Mouse (Mus musculus) lung, postnatal 14 days (tissue): ENCODE results near the gene Tsacc.
"Not testable (repeated sequence)": the region's sequence is repeated elsewhere in the genome, so short reads cannot be mapped to it uniquely, and the experiment has no call there.

Source experiments
- DNase-seq: peaks from one replicate; pipeline ENCODE4 v3.0.0; 2021

Gene Tsacc

DNA sequence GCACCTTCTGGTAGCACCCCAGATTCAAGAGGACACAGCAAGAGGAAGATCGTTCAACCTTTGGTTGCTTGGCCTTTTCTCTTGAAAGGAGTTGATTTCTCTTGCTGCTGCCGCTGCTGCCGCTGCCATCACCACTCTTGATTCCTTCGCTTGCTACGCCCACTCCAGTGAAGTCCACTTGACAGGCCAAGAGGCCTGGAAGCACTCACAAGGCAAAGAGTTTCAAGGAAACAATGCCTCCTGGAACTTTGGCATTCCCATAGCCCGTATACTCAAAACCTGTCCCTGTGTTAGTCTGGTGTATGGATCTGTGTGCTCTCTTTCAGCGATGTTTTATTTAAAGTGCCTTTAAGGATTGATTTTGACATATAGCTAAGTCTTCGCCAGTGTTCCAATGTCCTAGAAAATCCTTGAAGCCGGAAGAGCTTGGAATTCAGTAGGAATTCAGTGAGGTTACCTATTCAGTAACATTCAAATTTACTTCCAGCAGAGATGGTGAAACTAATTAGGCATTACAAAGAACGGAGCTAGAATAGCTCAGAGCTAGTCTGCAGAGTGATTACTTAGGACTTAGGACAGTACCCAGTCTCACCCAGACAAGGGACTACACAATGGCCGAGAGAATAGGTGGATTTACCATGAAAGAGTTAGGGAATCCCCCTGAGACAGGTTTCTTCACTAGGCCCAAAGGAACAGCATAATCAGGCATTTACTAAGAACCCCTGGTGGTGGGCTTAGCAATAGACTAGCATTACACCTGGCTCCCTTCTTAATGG lies 15.5 kb downstream of the Tsacc start:
- DNase-seq = peak; percentile 65

DNA sequence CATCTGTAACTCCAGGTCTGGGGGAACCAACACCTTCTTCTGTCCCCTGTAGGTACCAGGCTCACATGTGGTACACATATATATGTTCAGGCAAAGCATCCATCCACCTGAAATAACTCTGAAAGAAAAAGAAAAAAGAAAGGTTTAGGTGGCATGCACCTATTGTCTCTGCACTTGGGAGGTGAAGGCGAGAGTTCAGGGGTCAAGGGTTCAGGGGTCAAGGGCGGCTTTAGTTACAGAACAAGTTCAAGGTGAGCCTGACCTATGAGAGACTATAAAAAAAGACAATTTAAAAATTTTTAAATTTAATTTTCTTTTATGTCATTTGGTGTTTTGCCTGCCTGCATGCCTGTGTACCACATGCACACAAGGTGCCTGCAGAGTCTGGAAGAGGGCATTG lies 16.8 kb downstream of the Tsacc start:
- DNase-seq = no peak

DNA sequence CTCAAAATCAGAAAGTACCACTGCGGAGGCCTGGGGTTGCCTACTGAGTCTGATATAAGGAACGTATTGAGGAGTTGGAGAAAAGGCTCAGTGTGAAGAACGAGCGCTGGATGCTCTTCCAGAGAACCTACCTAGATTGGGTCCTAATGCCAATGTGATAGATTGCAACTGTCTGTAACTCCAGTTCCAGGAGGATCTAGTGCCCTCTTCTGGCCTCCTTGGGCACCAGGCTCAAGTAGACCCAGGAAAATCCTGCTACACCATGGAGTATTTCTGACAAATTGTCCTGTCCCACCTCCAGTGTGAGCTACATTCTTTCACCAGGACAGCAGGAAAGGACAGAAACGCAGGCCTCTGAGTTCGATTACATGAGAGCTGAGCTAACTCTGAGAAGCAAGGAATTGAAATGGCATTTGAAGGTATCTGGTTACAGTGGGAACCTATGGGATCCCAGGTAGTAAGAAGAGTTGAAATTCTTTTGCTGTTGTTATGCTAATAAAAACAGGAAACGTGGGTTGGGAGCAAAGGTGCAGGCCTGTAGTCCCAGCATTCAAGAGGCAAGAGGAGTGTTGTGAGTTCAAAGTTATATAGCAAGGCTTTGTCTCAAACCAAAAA lies 20.2 kb downstream of the Tsacc start:
- peak; percentile 34 for DNase-seq

DNA sequence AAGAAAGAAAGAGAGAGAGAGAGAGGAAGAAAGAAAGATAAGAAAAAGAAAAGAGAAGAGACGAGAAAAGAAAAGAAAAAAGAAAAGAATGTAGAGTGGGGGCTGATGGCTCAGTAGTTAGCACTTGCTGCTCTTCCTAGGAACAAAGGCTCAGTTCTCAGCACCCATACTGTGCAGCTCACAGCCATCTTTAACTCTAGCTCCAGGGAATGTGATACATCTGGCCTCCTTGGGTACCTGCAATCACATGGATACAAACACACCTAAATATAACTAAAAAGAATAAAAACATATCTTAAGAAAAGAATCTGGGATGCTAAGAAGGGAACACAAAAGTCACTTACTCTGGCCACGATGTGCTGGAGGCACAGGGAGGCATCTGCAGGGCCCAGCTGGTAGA lies 20.7 kb downstream of the Tsacc start:
- no peak for DNase-seq

DNA sequence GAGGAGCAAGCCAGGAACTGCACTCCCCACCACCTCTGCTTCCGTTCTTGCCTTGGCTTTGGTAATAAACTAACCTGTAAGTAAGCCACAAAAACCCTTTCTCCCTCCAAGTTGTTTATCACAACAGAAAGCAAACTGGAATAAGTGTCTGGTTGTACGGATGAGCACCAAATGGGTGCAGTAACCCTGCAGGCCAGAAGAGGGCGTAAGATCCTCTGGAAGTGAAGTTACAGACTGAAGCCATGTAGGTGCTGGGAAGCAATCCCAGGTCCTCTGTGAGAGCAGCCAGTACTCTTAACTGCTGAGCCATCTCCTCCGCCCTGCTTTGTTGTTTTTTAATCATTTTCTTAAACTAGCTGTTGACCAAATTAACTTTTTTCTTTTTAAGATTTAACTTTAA lies 22.8 kb downstream of the Tsacc start:
- no peak for DNase-seq

DNA sequence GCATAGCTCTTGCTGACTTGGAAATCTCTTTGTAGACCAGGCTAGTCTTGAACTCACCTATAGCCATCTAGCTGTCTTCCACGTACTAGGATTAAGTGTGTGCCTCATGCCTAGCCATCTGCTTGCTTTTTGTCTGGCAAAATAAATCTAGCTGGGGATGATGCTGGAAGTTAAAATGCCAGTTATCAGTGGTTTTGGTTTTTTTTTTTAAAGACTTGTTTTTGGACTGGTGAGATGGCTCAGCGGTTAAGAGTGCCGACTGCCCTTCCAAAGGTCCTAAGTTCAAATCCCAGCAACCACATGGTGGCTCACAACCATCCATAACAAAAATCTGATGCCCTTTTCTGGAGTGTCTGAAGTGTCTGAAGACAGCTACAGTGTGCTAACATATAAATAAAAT lies 24.9 kb downstream of the Tsacc start:
- DNase-seq = no peak

DNA sequence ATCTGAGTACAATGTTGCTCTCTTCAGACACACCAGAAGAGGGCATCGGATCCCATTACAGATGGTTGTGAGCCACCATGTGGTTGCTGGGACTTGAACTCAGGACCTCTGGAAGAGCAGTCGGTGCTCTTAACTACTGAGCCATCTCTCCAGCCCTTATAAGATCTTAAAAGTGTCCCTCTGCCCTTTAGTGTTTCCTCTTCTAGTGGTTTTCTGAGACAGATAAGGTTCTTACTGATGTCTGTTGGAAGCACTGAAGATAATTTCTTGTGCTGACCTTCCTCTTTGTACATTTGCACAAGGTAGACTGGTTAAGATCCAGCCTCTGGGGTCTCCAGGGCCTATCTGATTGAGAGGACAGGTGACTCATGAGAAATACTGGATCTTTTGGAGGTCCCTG lies 25.5 kb downstream of the Tsacc start:
- not testable (repeated sequence) for DNase-seq

DNA sequence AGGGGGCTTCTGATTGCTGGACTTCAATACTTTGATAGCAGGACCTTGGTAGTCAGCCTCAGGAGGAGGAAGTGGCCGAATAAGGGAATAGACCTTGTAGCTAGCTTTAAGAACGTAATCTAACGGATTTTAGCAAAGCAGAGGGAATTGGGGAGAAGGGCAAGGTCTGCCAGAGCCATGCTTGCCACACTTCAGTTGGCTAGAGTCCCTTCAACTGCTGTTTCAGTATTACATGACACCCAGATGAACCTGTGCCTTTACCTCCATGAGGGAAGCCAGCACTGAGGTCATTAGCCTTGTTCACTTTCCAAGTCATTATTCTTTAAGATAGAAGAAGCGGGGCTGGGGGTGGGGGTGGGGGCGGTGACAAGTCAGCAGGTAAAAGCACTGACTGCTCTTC lies 27.8 kb downstream of the Tsacc start:
- DNase-seq = no peak

DNA sequence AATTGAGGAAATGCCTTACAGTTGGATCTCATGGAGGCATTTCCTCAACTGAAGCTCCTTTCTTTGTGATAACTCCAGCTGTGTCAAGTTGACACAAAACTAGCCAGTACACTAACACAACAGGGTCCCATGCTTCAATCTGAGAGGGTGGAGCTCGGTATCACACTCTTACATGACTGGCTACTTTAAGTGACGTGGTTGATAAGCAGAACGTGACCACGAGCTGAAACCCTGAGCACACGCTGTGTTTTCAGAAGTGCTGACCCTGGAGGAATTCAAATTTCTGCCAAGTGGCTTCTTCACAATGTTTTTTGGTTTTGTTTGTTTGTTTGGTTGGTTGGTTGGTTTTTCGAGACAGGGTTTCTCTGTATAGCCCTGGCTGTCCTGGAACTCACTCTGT lies 28.8 kb downstream of the Tsacc start:
- not testable (repeated sequence) for DNase-seq

DNA sequence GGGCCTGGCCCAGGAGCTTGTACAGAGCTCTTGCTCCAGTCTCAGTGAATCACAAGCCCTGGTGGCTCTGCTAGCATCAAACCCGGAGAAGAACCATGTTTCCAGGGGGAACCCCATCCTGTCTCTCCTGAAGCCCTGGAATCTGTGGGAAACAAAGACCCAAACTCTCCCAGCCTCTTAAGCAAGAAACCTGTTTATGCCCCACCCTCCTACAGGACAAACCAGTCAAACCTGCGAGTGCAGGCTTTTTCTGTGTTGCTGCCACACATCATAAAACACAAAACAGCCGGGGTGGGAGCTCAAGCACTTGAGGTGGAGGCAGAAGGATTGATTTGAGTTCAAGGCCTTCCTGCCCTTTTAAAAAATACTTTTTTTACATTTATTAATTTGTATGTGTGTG lies 34.5 kb downstream of the Tsacc start:
- no peak for DNase-seq

DNA sequence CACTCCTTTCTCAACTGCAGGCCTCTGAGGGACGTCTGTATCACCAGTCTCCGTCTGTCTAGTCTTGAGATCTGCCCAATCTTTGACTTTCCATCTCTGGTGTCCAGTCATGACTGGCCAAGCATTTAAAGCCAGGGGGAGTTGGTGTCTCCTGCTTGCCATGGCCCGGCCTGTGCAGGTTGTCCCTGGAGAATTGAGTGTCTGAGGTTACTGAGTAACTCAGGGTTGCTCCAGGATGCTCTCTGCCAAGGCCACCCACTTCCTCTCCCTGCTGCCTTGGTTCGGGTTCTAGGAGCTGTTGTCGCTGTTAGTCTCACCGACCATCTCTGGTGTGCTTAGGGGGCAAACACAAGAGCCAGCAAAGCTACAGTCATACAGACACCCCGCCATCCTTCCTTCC lies 40.4 kb downstream of the Tsacc start:
- DNase-seq = no peak

DNA sequence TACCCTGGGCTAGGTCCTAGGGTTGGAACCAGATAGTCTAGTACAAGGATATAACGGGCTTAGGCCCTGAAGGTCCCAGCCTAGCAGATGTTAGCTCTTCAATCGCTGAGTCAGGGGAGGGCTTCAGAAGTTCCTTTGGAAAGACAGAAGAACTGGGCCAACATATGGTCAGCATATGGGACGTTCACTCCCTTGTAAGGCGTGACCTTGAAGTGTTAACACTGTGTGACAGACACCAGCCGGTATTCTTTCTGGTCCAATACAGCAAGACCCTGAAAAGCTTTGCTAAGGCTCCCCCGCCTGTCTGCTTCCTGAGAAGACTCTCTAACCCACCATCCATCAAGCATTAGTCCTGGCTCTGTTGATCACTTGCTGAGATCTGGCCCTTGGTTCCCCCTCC lies 40.8 kb downstream of the Tsacc start:
- DNase-seq = no peak

DNA sequence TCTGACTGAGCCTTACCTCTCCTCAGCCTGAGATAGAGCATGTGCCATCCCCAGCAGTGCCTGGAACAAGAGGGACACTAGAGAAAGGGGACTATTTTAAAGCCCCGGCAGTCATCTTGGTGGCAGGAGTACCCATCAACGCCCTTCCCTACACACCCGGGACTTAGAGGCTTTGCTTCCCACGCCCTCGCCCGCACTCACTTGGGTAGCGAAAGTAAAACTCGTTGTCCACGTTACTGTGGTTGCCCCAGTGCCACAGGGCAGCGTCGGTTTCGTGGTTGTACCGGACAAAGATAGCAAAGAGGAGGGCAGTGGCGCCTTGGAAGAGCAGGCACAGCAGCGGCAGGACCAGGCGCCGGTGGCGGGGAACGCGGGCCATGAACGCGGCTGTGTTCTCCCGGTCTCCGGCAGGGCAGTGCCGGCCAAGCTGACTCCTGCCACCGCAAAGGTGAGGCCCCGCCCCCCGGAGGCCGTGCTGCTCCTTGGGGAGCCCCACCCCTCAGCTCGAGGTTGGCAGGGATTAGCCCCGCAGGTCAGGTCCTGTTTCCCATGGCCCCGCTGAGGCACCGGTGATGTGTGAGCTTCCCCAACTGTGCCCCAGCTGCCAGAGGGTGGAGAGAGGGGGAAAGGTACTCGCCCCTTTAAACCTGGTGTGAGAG lies 42.4 kb downstream of the Tsacc start, which contains the start of gene Rhbg:
Gene Rhbg, minus strand, starts transcription at position 442 of the 659 bp plus-strand sequence.
- DNase-seq = peak; percentile 71

DNA sequence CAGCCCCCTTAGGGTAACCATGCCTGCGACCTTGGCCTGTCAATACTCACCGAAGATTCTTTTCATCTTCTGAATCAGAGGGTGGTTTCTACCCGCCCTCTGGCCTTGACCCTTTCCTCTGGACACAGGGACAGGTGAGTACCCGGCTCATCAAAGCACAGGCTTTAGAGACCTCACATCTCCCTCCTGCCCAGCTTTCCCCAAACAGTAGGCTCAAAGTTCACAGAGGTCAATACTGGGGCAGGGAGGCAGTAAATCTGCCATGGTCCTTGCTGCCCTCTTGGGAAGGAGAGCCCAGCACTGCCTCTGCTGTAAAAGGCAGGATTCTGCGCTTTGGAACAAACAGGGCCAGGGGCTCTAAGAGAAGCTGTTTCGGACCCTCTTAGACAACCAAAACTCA lies 44.1 kb downstream of the Tsacc start:
- no peak for DNase-seq

DNA sequence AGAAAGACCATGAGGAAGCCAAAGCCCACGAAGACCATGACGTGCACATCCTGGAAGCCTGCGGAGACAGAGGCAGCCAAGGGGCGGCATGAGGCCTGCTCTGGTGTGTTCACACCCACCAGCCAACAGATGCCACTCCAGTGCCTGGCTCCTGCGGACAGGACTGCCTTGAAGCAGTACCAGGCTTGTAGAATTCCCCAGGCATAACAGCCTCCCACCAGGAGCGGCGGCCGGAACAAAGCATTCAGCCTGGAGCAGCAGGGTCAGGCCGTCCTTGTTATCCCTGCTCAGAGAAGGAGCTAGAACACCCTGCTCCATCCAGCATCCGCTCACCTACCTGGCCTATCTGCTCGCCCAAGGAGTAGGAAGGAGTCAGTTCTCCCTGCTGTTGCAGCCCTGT lies 48.4 kb downstream of the Tsacc start:
- no peak for DNase-seq

DNA sequence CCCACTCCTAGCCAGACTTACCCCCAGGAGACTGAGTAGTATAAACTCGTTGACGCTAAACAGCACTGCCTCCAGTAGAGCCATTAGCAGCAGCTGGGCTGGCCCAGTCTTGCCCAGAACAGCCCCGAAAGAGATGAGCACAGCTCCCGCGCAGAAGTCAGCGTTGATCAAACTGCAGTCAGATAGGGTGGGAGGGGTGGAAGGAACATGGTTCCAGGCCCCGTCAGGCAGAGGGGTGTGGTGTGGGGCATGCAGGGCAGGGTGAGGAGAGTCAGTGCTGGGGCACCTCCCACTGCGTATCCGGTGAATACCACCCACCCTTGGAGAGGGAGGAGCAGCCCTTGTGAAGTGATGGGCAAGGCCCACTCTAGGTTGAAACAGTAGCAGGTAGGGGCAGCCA lies 49.1 kb downstream of the Tsacc start:
- no peak for DNase-seq

DNA sequence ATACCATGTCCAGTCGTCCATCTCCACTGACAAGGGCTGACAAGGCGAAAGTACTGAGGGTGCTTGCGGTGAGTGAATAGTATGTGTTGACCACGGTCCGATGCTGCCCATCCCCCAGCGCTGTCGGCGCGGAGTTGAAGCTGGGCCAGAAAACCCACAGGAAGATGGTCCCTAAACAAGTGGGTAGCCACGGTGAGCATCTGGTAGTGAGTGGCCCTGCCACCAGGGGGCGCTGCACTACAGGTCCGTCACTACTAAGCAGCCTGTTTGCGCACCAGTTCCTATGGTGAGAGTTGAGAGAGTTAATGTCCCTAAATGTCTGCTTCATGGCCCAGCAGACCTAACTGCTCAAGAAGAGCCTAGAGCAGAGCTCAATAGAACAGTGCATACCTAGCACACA lies 51.0 kb downstream of the Tsacc start:
- peak; percentile 80 for DNase-seq

DNA sequence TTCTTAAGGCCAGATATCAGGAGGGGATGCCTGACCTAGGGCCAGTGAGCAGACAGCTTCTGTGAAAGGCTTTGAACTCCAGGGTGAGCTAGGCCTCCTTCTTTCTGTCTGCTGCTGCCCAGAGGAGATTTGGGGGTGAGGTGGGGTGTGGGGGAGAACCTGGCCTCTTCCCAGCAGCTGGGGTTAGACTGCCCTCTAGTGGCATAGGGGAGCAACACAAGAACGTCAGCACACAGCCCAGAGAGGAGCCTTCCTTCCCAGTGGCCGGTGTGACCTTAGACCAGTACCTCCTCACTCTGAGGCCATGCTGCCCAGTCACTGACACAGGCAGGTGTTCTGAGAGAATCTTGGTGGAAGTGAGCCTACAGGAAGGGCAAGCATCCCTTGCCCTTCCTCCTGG lies 52.7 kb downstream of the Tsacc start:
- DNase-seq = peak; percentile 62

DNA sequence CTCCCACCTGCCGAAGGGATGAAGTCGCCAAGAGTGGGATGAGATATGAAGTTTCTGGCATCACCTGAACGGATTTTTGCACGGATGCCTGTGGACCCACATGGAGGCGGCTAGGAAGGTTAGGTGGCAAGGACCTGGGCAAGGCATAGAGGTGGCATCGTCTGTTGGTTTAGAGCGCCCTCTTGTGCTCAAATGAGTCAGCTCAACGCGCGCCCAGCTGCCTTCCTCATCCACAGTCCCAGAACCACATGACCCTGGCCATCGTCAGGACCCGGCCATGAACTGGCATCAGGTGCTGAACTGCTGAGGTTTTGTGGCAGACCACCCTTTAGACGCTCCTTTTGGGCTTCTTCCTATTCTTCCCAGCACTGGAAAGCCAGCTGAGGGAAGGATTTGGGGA lies 54.3 kb downstream of the Tsacc start:
- peak; percentile 81 for DNase-seq

DNA sequence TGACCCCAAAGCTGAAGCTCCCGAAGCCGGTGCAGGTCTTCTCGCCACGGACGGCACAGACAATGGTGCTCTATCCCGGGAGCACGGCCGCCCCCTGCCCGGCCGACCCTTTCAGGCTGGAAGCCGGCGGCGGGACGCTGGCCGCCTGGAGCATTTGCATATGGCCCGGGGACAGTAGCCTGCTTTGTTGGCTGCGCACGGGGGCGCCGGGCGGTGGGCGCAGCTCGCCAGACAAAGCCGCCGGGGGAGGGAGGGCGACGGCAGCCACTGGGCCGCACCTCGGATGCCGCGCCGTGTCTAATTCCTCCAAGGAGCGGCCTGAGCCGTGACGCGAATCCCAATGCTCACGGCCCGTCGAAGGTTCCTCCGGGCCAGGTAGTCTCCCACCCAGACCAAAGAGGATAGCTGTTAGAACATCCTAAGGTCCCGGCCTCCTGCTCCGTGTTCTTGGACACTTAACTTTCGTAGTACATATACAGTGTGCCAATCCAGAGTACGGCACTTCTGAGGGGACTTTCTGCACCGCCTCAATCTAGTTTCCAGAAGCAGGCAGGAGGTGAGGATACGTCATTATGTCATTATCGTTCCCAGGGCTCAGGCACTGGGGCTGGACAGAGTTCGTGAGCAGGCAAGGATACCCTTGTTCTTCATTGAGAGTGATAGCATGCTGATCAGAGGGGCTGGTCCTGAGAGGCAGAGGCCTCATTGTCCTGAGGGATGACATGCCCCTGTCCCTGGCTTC lies 55.6 kb downstream of the Tsacc start:
- DNase-seq = no peak

DNA sequence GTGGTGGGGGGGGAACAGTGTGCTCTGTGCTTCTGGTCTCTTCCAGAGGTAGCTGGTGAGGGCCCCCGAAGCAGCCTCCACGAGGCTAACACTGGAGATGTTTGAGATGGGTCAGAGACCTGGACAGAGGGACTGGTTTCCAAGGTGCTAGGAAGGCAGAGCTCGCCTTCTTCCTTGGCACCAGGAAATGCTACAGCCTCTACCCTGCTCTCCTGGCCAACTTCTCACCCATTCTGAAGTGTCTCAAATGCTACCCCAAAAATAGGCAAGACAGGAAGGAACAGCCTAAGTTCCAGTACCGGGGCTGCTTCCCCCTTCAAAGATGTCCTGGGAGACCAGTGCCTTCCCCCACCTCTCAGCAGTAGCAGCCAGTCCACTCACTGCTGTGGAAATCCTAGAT lies 57.4 kb downstream of the Tsacc start:
- DNase-seq = no peak

DNA sequence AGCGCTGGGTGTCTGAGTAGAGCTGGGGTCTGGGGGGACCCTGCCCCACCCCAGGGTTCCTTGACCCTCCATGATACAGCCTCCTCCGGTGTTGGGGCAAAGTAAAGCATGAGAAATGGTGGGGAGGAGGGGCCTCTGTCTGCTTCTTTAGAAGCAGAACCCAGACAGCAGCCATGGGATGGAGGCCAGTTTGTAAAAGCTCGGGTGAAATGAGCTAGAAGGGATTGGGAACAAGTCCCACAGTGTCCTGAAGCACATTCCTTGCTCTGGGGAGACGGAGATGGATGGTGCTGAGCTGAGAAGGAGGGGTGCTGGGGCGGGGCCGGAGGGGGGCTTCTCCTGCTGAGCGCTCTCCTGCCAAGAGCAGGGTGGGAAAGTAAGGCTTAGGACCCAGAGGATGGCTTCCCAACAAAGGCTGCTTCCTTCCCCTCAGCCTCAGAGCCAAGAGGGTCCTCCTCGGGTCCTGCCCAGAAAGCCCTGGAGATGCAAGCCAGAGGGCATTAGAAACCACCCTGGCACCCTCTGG lies 57.9 kb downstream of the Tsacc start:
- no peak for DNase-seq

DNA sequence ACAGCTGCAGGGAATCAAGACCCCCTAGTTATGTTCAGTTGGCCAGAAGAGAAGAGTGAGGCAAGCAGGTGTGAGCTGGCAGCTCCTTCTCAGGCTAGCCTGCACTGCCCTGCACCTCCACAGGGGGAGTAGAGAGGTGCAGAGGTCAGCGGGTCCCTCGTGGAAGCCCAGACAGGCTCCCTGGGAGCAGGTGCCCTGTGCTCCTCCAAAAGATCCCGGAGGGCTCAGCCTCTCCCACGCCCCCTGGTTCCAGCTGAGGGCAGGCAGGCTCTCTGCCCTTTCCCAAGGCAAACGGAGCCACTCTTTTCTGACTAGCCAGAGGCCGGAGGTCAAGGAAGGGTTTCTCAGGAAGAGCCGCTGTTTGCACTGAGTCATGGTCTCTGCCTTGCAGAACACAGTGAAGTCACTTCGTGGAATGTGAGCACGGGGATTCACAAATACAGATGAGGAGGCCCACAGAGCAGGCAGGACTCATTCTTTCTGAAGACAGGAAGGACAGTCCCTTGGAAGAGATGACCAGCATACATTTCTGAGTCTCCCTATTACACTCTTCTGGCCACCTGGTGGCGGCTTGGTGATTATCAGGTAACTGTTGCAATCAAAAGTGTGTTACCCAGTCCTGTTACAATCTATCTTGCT lies 59.1 kb downstream of the Tsacc start:
- peak; percentile 36 for DNase-seq
